Mouse (Mus musculus): ENCODE data around the gene Fgd3.

The Fgd3 gene

DNA sequence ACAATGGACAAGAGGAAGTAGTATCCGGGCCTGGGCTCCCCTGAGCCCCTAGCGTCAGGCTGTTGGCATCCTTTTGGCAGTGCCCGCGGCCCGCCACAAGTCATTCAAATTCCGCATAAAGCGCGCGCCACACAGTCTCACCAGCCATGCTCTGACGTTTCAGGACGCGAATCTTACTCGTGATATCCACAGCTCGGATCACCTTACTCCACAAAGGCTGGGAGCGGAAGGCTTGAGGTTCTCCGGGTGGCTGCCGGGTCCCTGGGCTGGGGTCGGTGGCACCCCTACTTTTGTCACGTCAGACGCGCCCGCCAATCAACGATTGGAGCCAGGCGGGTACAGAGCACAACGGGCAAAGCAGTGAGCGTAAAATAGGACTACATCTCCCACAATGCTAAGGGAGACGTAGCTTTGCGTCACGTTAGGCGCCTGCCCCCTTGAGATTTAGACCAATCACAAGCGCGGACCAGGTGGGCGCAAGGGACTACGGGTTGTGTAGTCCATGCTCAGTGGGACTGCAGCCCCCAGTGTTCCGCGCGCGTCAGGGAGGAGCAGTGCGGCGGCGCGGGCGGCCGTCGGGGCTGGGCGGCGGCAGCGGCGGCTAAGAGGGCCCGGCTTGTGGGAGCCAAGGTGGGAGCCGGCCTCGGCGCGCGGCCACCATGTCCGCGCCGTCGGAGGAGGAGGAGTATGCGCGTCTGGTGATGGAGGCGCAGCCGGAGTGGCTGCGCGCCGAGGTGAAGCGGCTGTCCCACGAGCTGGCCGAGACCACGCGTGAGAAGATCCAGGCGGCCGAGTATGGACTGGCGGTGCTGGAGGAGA, 21.1 kb upstream of the Fgd3 start, which contains the start of gene Bicd2:
Bicd2 (plus strand) TSS at position 574 of the 819 bp plus-strand sequence.
- DNase-seq (ENCODE audit: low spot score in 2 of 2), result peak; percentile 96 to 99

DNA sequence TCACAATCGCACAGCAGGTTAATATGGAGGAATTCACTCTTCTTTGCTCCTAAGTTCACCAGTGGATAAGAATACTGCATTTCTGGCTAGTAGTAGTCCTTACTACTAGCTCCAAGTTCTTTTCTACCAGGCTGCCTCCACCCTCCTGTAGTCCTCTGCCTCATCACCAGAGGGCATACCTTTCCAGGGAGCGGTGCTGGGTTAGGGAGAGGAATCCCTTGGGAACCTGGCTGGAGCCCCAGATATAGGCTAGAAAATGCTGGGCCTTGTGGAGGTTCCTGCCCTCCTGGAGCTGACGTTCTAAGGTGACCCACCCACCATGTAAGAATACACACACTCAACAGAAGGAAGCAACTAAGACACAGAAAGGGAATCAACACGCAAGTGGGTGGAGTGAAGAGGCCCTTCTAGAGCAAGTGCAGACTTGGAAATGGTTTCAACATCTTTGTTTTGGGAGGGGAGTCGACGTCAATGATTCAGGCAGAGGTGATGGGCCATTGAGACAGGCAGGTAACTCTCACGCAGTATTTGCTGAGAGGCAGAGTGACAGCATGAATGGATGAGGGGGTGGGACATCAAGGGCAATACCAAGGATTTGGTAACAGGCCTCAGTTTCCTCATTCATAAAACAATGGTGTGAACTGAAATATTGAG, 18.9 kb upstream of the Fgd3 start:
- DNase-seq (ENCODE audit: low spot score in 2 of 2), result no peak

DNA sequence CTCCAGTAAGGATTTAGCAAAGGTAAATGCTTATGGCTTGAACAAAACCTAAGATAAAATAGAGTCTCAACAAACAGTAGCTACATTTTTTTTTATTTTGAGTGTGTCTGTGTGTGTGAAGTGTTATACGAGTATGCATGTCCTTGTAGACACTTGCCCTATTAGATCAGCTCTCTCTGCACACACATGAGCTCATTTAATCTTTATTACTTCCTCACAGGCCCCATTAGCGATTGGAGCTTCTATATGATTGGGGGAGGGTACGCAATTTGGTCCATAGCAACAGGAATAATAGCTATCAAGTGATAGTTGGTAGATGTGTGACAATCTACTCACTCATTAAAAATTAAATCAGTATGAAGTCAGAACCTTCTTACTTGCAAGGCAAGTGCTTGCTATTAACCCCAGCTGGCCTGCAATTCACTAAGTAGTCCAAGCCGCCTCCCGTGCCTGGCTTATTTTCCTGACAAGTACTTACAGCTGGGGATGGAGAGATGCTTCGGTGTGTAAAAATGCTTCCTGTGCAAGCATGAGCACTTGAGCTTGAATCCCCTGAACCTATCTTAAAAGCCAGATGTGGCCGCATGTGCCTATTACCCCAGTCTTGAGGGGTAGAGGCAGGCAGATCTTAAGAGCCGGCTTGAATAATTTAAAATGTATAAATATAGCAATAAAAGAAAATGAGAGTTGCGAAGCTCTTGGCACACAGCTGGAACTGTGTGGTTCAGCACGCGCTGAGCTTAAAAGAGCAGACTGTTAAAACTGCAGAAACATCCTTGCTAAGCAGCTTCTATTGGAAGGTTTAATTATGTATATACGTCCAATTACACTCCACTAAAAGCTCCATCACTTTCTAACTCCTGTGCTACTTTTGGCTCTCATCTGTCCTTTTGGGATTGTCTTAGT, 15.2 kb upstream of the Fgd3 start:
- DNase-seq (ENCODE audit: low spot score in 2 of 2), result no peak

DNA sequence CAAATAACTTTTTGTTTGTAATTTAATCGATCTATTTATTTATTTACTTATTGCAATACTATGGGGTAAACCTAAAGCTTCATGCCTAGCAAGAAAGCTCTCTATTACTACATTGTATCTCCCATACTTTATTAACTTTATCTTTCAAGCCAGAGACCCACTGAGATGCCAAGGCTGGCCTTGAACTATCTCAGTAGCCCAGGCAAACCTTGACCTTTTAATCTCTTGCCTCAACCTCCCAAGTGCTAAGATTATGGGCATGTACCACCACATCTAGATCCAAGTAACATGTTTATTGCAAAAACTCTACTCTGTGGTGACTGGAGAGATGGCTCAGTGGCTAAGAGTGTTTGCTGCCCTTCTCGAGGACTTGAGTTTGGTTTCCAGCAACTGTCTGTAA, 13.1 kb upstream of the Fgd3 start:
- no peak for DNase-seq (ENCODE audit: low spot score in 2 of 2)

DNA sequence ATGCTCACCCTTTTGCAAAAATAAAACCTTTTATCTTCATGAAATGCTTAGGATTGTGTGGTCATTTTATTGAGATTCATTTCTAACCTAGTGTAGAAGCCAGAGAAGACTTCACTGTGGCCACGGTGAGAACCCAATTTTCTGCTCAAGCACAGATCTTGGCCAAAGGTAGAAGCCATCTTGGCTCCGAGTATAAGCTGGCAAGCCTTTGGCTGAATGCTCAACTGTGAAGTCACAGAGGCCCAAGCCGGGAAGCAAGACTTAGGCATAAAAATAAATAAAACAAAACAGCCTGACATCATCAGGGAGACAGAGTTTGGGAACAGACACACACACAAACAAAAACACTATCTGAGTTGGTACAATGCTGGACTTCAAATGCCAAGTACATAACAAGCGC, 8.0 kb upstream of the Fgd3 start:
- no peak for DNase-seq (ENCODE audit: low spot score in 2 of 2)

DNA sequence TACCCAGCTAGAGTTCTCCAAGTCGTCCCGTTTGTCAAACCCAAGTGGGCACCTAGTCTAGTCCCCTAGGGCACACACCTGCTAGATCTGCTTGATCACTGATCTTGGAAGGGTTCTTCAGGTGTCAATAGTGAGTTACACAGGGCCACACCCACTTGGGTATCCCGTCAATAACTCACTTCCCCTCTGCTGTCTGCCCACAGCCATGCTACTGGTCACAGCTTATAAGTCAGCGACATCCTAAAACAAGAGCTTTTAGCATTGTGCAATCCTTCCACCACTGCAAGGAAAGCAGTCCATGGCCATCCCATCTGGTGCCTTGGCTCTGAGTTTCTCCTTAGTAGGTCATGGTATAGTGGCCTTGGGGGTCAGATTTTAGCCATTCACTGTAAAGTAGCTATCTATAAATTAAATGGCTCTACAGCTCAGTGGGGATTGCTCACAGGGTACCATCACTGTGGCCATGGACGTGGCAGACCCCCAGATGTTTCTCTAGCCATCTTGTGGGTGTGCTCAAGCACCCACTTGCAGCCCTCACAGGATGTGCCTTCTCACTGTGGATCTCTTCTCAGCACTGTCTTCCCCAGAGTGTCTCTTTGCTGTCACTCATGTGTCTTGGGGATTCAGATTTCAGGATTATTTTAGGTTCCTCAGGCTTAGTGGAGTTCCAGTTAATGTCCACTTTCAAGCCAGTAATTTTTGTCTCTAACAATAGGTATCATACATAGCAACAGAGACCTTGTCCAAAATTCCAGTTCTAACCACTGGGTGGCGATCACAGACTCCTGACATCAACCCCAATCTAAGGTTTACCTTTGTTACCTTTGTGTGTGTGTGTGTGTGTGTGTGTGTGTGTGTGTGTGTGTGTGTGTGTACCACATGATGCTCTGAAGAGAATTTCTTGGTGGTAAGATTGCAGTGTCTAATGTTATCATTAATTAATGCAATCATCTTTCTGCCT, 6.4 kb upstream of the Fgd3 start:
- DNase-seq (ENCODE audit: low spot score in 2 of 2), result peak in 1 of 2 experiments; percentile 60

DNA sequence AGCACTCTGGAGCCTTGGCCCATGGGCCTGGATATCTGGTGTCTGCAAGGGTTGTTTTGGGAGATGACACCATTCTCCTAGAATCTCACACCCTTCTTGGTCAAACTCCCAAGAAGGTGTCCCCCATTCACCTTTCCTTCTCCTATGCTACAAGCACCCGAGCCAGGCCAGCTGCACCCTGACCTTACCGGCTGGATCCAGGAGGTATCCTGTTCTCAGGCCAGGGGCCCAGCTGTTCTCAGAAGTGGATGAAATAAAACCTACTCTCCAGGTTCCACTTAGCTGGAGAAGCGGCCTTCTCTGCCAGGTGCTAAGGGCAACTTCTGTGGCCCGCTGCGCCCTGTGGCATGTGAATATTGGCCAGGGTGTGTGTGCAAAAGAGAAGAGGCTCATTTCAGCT, 4.8 kb upstream of the Fgd3 start:
- no peak for DNase-seq (ENCODE audit: low spot score in 2 of 2)

DNA sequence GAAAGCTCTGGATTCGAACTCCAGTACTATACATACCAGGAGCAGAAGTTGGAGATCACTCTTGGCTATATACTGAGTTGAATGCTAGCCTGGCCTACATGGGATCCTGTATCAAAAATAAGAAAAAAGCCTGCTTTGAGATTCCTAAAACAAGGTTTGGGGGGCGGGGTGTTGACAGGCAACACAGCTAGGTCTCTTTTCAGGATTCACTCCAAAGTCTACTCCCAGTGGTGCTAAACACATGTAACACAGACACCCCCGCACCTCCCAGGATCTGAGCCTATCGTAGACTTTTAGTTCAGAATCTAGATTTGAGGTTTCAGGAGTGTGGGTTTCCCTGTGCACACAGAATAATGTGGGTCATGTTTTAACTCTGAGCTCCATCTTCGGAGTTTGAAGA, 2.6 kb upstream of the Fgd3 start:
- peak; percentile 65 to 77 for DNase-seq (ENCODE audit: low spot score in 2 of 2)

DNA sequence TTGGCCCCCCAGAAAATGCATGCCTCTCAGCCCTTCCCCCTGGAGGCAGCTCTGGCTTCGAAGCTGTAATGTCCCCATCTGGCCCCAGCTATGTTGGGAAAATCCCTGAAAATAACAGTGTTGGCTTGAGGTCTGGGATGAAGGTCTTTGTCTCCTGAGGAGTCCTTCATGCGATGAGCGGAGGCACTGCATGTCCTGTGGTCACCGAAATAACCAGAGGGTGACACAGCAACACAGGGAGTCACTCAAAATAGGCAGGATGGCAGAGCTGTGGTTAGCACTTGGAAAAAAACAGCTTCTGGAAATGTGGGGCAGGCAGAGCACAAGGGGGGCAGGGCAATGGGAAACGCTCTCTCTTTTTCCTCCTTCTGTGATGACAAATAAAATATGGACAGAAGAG, 2.1 kb upstream of the Fgd3 start:
- DNase-seq (ENCODE audit: low spot score in 2 of 2), result no peak

DNA sequence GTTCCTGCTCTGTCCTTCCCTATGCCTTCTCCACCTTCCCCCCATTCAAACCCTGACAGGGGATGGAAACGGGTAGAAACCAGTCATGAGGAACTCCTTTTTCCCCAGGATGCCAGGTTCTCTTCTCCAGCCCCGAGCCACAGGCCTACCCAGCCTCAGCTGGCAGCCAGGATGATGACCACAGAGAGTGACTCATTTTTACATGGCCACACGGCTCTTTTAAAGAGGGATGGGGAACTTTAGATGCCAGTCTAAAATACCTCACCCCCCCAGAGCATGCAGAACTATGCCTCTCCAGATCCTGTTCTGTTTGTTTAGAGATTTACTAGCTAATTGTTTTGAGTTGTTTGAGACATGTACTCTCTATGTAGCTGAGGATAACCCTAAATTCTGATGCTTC, 1.3 kb upstream of the Fgd3 start:
- no peak for DNase-seq (ENCODE audit: low spot score in 2 of 2)

DNA sequence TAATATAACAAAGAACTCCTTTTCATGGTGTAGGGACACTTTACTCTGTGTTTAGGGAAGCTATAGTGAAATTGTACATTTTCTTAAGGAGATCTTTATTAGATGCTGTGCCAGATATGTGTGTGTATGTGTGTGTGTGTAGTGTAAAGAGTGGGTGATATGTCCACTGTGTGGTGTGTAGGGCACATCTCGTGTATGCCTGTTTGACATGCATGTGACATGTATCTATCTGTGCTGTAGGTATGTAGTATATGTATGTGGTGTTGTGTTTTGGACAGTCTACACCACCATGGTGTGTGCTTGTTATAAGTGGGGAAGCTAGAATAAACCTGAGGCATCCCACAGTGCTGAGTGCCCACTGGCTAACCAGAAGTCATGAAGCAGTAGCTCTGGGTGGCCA, 403 bp upstream of the Fgd3 start:
- no peak for DNase-seq (ENCODE audit: low spot score in 2 of 2)

DNA sequence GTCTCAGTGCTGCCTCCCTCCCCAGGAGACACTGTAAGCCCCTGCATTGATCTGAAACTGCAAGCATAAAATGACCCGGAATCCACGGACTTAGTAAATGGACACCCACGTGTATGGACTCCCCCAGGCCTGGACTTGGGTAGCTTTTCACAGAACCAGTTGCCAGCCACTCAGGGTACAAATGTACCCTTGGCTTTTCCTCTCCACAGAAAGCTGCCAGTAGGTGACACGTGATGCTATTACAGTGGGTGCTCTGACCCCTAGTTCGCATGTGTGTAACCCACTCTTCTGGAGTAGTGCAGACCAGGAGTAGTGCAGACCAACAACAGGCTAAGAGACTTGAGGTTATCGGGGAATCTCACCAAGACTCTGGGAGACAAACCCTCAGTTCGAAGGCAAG, 2.2 kb downstream of the Fgd3 start:
- no peak for DNase-seq (ENCODE audit: low spot score in 2 of 2)

DNA sequence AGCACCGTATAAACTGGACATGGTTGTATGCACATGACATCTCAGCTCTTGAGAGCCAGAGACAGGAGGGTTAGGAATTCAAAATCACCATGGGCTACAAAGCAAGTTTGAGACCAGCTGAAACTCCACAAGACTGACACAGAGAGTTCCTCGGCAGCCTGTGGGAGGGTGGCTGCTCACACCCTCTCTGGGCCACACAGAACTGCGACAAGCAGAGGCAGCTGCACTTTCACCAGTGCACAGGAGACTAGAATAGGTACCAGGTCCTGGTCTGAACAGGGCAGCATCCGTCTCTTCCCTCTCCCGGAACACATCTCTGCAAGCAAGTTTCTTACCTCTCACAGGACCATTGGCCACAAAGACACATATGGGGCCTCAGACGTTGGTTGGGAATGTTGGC, 2.6 kb downstream of the Fgd3 start:
- DNase-seq (ENCODE audit: low spot score in 2 of 2), result no peak

DNA sequence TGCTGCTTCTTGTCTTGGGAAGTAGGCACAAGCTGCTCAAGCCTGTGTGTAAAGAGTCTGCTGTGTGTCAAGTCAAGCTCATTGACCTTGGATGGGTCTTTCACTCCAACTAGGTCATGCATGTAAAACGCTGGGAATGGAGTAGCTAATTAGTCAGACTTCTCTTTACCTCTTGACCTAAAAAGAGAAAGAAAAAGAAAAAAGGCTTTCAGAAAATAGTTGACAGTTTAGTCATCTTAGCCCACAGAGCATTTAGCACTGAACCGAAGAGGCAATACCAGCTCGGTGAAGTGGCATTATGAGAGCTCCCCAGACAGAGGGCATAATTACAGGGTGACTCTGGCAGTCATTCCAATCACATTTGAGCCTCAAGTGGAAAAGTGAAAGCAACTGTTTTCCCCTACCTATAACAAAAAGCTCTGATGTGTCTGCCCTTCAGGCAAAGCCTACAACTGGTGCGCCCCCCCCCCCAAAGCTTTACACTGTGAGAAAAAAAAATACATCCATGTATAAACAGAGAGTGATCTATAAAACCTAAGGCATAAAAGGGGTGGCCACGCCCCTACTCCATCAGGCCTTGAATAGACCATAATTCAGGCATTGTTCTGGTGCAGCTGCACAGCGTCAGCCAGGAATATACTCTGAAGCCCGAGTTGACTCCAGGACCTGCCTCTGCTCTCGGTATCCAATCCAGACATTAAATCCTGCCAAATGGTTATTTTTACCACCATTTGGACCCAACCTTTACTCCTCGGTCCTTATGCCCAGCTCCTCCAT, 3.5 kb downstream of the Fgd3 start:
- no peak for DNase-seq (ENCODE audit: low spot score in 2 of 2)

DNA sequence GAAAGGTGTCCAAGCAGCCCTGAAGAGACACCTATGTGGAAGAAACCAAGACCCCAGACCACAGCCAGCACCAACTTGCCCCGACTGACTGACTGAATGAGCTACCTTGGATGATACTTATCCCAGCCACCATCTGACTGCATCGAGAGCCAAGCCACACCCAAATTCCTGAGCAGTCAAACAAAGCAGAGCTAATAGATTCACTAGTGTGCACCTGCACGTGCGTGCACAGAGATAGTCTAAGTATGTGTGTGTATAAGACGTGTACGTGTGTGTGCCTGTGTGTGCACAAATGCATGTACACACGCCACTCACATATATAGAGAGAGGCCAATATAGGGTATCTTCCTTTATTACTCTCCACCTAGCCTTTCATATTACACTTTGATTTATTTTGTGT, 8.5 kb downstream of the Fgd3 start:
- no peak for DNase-seq (ENCODE audit: low spot score in 2 of 2)

DNA sequence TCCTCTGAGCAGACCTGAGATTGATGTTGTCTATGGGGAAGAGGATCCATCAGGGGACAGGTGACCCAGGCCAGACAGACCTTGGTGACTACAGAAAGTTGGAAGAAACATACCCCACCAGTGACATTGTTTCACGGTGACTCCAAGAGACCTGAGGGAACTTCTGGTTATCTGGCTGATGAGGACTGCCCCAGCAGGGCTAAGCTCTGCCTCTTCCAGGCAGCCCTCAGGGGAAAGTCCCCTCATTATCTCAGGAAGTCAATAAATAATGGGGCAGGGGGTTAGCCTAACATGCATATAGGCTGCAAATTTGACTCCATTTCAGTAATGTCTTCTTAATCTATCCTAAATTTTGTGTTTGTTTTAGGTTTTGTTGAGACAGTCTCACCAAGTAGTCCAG, 10.6 kb downstream of the Fgd3 start:
- DNase-seq (ENCODE audit: low spot score in 2 of 2), result no peak

DNA sequence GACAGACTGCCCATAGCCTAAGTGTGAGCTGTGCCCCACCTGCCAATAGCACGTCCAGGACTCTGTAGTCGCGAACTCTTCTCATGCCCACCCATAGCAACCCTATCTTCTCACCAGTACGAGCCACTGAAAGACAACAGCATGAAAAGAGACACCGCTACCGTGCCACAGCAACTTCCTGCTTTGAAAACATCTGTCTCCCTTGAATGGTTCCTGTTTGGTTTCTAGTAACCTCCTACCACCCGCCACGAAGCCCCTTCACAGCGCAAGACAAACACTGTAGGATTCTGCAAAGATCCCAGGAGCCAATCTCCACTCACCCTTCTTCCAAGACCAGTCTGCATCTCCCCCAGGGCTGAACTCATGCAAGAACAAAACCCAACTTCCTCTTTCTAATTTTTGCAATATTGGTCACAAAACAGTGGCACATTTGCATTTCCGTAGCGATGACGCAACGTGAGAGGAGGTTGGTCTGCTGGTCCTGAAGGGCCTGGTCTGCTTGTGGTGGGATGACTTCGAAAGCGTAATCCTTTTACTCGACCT, 11.2 kb downstream of the Fgd3 start:
- DNase-seq (ENCODE audit: low spot score in 2 of 2), result no peak

DNA sequence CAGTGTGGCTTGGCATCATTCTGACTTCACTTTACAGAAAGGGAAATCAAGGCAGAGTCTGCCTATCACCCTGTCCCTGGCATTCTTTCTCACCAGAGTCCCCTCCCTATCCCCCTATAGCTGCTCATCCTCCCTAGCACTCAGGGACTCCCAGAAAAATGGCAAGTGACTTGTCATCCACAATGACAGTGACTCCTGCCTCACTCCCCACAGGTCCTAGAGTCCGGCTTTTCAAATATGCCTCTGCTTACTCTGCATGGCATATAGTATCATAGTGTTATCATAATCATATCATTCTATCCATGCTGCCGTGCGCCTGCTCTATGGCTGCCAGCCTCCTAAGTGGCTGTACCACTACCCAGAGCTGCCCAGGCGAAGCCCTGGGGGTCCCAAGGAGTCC, 11.9 kb downstream of the Fgd3 start:
- DNase-seq (ENCODE audit: low spot score in 2 of 2), result no peak

DNA sequence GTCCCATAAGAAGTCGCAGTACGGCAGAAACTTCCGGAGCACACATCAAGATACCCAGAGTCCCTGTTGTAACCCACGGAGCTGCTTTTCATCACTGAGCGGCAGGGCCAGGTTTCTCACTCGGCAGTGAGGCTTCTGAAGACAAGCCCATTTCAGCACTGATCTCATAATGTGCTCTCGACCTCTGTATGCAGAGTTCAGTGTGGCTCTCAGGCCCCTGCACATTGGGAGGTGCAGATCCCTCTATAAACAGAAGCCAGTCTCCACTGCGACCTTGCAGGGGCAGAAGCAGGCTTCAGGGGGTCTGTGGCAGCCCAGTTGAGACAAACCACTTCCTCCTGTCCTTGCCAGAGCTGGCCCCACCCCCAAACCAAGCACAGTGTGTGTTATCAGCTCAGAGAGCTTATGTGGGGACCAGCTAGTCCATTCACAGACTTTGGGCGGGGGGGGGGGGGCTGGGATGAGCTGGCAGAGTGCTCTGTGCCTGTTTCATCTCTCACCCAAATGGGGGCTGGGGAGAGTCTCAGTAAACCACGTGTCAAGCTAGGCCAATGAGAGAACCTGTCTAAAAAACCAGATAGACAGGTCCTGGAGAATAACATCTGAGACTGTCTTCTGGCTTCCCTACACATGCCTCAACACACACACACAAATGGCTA, 12.7 kb downstream of the Fgd3 start:
- DNase-seq (ENCODE audit: low spot score in 2 of 2), result no peak

Data from left cerebral cortex, adult 9 months (tissue).